Mouse (Mus musculus) heart, postnatal 10 days (tissue): Measurements from ENCODE around the gene Zscan5b. TPM values are rescaled to one million over a fixed set of nuclear protein-coding genes. Genes with fewer than 3 reads are reported as not detected.

Experiments
- total RNA-seq, 2 experiments: library from RNA; stranded (reverse); gene quantifications; 2 replicates each; pipeline ENCODE4 v1.2.3; 2021

Gene Zscan5b
- total RNA-seq, 2 experiments from 2014 or later, result not detected

Other genes starting within 250 kb of the Zscan5b start
- not detected for gene Vmn1r65, start 211.3 kb upstream of the Zscan5b start, total RNA-seq
- not detected for gene Nlrp4c, start 177.1 kb upstream of the Zscan5b start, total RNA-seq
- gene Zfp787, start 66.3 kb upstream of the Zscan5b start, total RNA-seq, result 10 to 100 TPM; 44.2 to 48.6 TPM
- 10 to 100 TPM; 11.8 to 13.8 TPM for gene Zfp444, start 50.1 kb upstream of the Zscan5b start, total RNA-seq
- not detected for gene Galp, start 25.2 kb upstream of the Zscan5b start, total RNA-seq
- gene Epp13, start 30.4 kb downstream of the Zscan5b start, total RNA-seq, result not detected
- gene Zfp667, start 64.3 kb downstream of the Zscan5b start, total RNA-seq, result 1 to 10 TPM; 2.1 to 2.4 TPM
- gene Zfp583, start 109.0 kb downstream of the Zscan5b start, total RNA-seq, result 1 to 10 TPM; 1.5 to 1.9 TPM
- under 1 TPM; 0.14 to 0.27 TPM for gene Gm3854, start 121.5 kb downstream of the Zscan5b start, total RNA-seq
- gene Zfp78, start 141.0 kb downstream of the Zscan5b start, total RNA-seq, result 1 to 10 TPM; 1.3 to 2.4 TPM
- gene Zfp28, start 161.0 kb downstream of the Zscan5b start, total RNA-seq, result 1 to 10 TPM; 4.3 to 4.5 TPM
- gene Smim17, start 176.4 kb downstream of the Zscan5b start, total RNA-seq, result not detected
- gene Gm20715, start 188.0 kb downstream of the Zscan5b start, total RNA-seq, result not detected
- not detected for gene Olfr1344, start 216.4 kb downstream of the Zscan5b start, total RNA-seq
- not detected for gene Olfr1336, start 233.9 kb downstream of the Zscan5b start, total RNA-seq
- gene Olfr1346, start 244.8 kb downstream of the Zscan5b start, total RNA-seq, result not detected